Mouse (Mus musculus): ENCODE data around the gene Inip.

DNA sequence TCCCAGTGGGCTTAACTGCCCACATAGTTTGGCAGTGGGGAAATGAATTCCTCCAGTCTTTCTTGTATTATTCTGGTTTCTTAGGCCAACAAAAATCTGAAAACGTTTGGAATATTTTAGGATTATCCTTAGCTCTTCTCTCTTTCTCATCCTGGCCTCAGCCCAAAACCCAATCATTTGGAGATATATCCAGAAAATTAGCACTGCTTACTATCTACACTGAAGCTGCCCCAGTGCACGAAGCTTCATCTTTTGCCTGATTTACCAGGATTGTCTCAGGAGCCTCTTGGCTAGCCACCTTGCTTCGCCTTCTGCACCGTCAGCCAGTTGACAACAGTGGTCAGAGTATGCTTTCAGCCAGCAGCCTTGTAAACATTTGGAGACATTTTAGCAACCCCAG, 27.7 kb upstream of the Inip start:
- no peak for TF ChIP-seq CTCF (conservative IDR thresholded peaks at IDR 0.05 in 1 of 2, IDR thresholded peaks at IDR 0.05 in 1 of 2; ENCODE audit: low read depth in 2 of 2, low read length in 2 of 2)
- no peak for TF ChIP-seq MAFK (IDR thresholded peaks at IDR 0.05; ENCODE audit: insufficient replicate concordance, low read length)
- no peak for TF ChIP-seq MEF2A (IDR thresholded peaks at IDR 0.05; ENCODE audit: borderline replicate concordance, low read depth, low read length)
- TF ChIP-seq CHD1 (IDR thresholded peaks at IDR 0.05; ENCODE audit: low read depth, low read length) = no peak
